ENCODE assay signal across 16 mouse cellular contexts in the genomic region with DNA sequence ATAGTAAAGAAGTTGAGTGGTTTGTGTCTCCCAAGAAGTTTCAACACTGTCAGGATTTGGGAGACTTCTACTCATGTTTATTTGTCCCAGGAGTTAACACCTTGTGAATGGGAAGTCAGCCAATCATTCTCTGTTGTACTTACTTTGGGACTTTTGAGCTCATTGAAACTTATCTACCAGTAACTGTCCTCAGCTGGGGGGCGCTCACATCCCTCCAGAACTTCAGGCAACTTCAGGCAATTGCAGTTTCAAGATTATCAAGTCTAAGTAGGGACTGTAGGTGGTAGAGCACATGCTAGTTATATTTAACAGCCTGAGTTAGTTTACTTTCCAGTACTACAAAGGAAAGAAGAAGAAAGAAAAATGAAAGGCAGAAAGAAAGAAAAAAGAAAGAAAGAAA. TPM values are rescaled to one million over a fixed set of nuclear protein-coding genes. Genes with fewer than 3 reads are reported as not detected.
"Had no signal": no experiment of that assay in that cellular context is flagged by ENCODE, and none has a peak within 500 bp of the region (broad histone marks: within the 10 kb centered on the region; RNA-seq: fewer than 3 reads in every experiment).

No protein-coding gene starts in this region.

- H3K4me1 ChIP-seq: limb, embryonic 13.5 days; liver, embryonic 15.5 days; midbrain, embryonic 15.5 days; neural tube, embryonic 12.5 days; stomach, embryonic 15.5 days had no signal

- H3K36me3 ChIP-seq: limb, embryonic 13.5 days; liver, embryonic 15.5 days; midbrain, embryonic 15.5 days; neural tube, embryonic 12.5 days; stomach, embryonic 15.5 days had no signal

- H3K4me3 ChIP-seq: limb, embryonic 13.5 days; liver, embryonic 15.5 days; megakaryocyte, embryonic 14.5 days; midbrain, embryonic 15.5 days; neural tube, embryonic 12.5 days; stomach, embryonic 15.5 days had no signal

- H3K27me3 ChIP-seq: liver, embryonic 15.5 days; neural tube, embryonic 12.5 days; stomach, embryonic 15.5 days had no signal

- H3K9ac ChIP-seq: limb, embryonic 13.5 days; liver, embryonic 15.5 days; lung, embryonic 14.5 days; midbrain, embryonic 15.5 days; neural tube, embryonic 12.5 days; stomach, embryonic 15.5 days had no signal

- DNase-seq: kidney, adult 8-10 months; kidney, postnatal 36 days; left cerebral cortex, postnatal 4 days; lung, embryonic 14.5 days; lung, postnatal 10 days; right cerebral cortex, postnatal 4 days; spleen, adult 18-20 months had no signal

- H3K4me2 ChIP-seq: limb, embryonic 13.5 days; liver, embryonic 11.5 days; liver, embryonic 15.5 days; lung, embryonic 14.5 days; midbrain, embryonic 11.5 days; midbrain, embryonic 15.5 days; neural tube, embryonic 12.5 days; stomach, embryonic 15.5 days had no signal

- H3K9me3 ChIP-seq: limb, embryonic 13.5 days; liver, embryonic 15.5 days; megakaryocyte, embryonic 14.5 days; midbrain, embryonic 15.5 days; neural tube, embryonic 12.5 days; stomach, embryonic 15.5 days had no signal

- H3K27ac ChIP-seq: kidney, postnatal 0 days; limb, embryonic 13.5 days; liver, embryonic 15.5 days; midbrain, embryonic 15.5 days; neural tube, embryonic 12.5 days; stomach, embryonic 15.5 days had no signal

RNA-seq across cellular contexts. Expression of gene Tlr8, which starts 59.6 kb away (rescaled TPM):
- polyA plus RNA-seq: midbrain, embryonic 15.5 days had no signal
